Mouse (Mus musculus): Measurements from ENCODE around the gene Nek2. TPM values are rescaled to one million over a fixed set of nuclear protein-coding genes. Genes with fewer than 3 reads are reported as not detected.
A peak's percentile ranks its signal among the peaks of the same experiment; 100 is the strongest.

Gene Nek2
- polyA plus RNA-seq, 1 experiment from 2014 or later, result 10.6 TPM

GRCm38 (mm10) chr1:191872076-191872710, 50.9 kb downstream of the Nek2 start:
- H3K4me3 ChIP-seq (ENCODE audit: low read depth, low read length), result no peak overlapping the region

GRCm38 (mm10) chr1:191875006-191875405, 53.8 kb downstream of the Nek2 start:
- no peak overlapping the region for H3K9ac ChIP-seq (ENCODE audit: low read length)
- no peaks in the 10 kb centered on the region for H3K27me3 ChIP-seq (ENCODE audit: control insufficient read depth, insufficient read depth, low read length)
- peak; percentile 16; the same call in 1 of the 2 replicates for ATAC-seq (ENCODE audit: low FRiP score, low TSS enrichment)
- H3K4me3 ChIP-seq (ENCODE audit: low read depth, low read length), result no peak overlapping the region
- no peak for TF ChIP-seq CTCF (IDR thresholded peaks at IDR 0.05; ENCODE audit: low read depth)
- no peak for TF ChIP-seq EP300 (optimal IDR thresholded peaks at IDR 0.05)
- peak; percentile 72 for DNase-seq (ENCODE audit: low spot score)
- H3K9me3 ChIP-seq (ENCODE audit: control insufficient read depth, low read length), result no peaks in the 10 kb centered on the region
- H3K4me1 ChIP-seq (replicated peaks; ENCODE audit: control insufficient read depth, insufficient read depth), result no peaks in the 10 kb centered on the region
- 59% methylated on average over 7 of the region's 7 CpGs for WGBS
- no peaks in the 10 kb centered on the region for H3K36me3 ChIP-seq (ENCODE audit: control insufficient read depth, insufficient read depth, low read length)
- no peak overlapping the region for H3K27ac ChIP-seq (replicated peaks)
- H3K4me2 ChIP-seq (replicated peaks; ENCODE audit: low read depth), result no peak overlapping the region

More at GRCm38 (mm10) chr1:191872076-191872710, 50.9 kb downstream of the Nek2 start:
- Histone ChIP-seq H3K9ac (ENCODE audit: low read length) (no peak overlapping the region), H3K4me2 (replicated peaks; ENCODE audit: low read depth) (no peak overlapping the region), H3K9me3 (ENCODE audit: control insufficient read depth, low read length) (no peaks in the 10 kb centered on the region), H3K4me1 (replicated peaks; ENCODE audit: control insufficient read depth, insufficient read depth) (no peaks in the 10 kb centered on the region), H3K27ac (replicated peaks) (no peak overlapping the region), H3K36me3 (ENCODE audit: control insufficient read depth, insufficient read depth, low read length) (no peaks in the 10 kb centered on the region), H3K27me3 (ENCODE audit: control insufficient read depth, insufficient read depth, low read length) (no peaks in the 10 kb centered on the region)
- WGBS, result 70% methylated on average over 6 of the region's 6 CpGs
- ATAC-seq (ENCODE audit: low FRiP score, low TSS enrichment) (no peak), DNase-seq (ENCODE audit: low spot score) (no peak)
- TF ChIP-seq CTCF (IDR thresholded peaks at IDR 0.05; ENCODE audit: low read depth), result no peak

GRCm38 (mm10) chr1:191875683-191876305, 54.5 kb downstream of the Nek2 start:
- H3K4me3 ChIP-seq (ENCODE audit: low read depth, low read length), result no peak overlapping the region
- no peak overlapping the region for H3K4me2 ChIP-seq (replicated peaks; ENCODE audit: low read depth)
- H3K27me3 ChIP-seq (ENCODE audit: control insufficient read depth, insufficient read depth, low read length), result no peaks in the 10 kb centered on the region
- H3K27ac ChIP-seq (replicated peaks), result no peak overlapping the region
- no peaks in the 10 kb centered on the region for H3K9me3 ChIP-seq (ENCODE audit: control insufficient read depth, low read length)
- no peak overlapping the region for H3K9ac ChIP-seq (ENCODE audit: low read length)
- DNase-seq (ENCODE audit: low spot score) (no peak), ATAC-seq (ENCODE audit: low FRiP score, low TSS enrichment) (no peak)
- TF ChIP-seq CTCF (IDR thresholded peaks at IDR 0.05; ENCODE audit: low read depth) (no peak), EP300 (optimal IDR thresholded peaks at IDR 0.05) (no peak)
- no peaks in the 10 kb centered on the region for H3K4me1 ChIP-seq (replicated peaks; ENCODE audit: control insufficient read depth, insufficient read depth)
- no peaks in the 10 kb centered on the region for H3K36me3 ChIP-seq (ENCODE audit: control insufficient read depth, insufficient read depth, low read length)
- WGBS, result 60% methylated on average over 9 of the region's 9 CpGs

- no peak overlapping the region for H3K9ac ChIP-seq (ENCODE audit: low read length)
- H3K4me2 ChIP-seq (replicated peaks; ENCODE audit: low read depth), result no peak overlapping the region
- H3K4me3 ChIP-seq (ENCODE audit: low read depth, low read length), result no peak overlapping the region
- no peaks in the 10 kb centered on the region for H3K36me3 ChIP-seq (ENCODE audit: control insufficient read depth, insufficient read depth, low read length)
- H3K27ac ChIP-seq (replicated peaks), result no peak overlapping the region
- no peak for DNase-seq (ENCODE audit: low spot score)
- 69% methylated on average over 10 of the region's 10 CpGs for WGBS
- no peaks in the 10 kb centered on the region for H3K4me1 ChIP-seq (replicated peaks; ENCODE audit: control insufficient read depth, insufficient read depth)
- no peak for ATAC-seq (ENCODE audit: low FRiP score, low TSS enrichment)
- no peaks in the 10 kb centered on the region for H3K9me3 ChIP-seq (ENCODE audit: control insufficient read depth, low read length)
- TF ChIP-seq EP300 (optimal IDR thresholded peaks at IDR 0.05), result no peak
- no peak for TF ChIP-seq CTCF (IDR thresholded peaks at IDR 0.05; ENCODE audit: low read depth)
- no peaks in the 10 kb centered on the region for H3K27me3 ChIP-seq (ENCODE audit: control insufficient read depth, insufficient read depth, low read length)
Measured at GRCm38 (mm10) chr1:191877681-191878080, 56.4 kb downstream of the Nek2 start.

DNA sequence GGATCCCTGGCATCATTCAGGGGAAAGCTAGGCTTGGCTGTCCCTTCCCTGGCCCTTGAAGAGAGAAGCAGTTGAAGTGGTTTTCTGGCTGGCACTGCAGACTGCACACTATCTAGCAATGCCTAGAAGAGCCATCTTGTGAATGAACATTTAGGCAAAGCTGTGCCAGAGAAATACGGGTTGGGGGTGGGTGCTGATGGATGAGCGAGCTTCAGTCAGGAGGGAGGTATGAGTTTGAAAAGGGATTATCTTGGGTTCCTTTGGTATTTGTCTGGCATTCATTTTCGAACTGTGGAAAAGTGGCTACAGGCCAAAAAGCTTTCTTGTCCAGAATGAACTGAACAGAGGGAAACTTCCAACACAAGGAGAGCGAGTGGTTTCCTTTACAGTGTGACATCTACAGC, 57.3 kb downstream of the Nek2 start:
- H3K4me1 ChIP-seq (replicated peaks; ENCODE audit: control insufficient read depth, insufficient read depth), result no peaks in the 10 kb centered on the region
- ATAC-seq (ENCODE audit: low FRiP score, low TSS enrichment) (no peak), DNase-seq (ENCODE audit: low spot score) (no peak)
- no peak overlapping the region for H3K4me2 ChIP-seq (replicated peaks; ENCODE audit: low read depth)
- no peaks in the 10 kb centered on the region for H3K9me3 ChIP-seq (ENCODE audit: control insufficient read depth, low read length)
- H3K36me3 ChIP-seq (ENCODE audit: control insufficient read depth, insufficient read depth, low read length), result no peaks in the 10 kb centered on the region
- 36% methylated on average over 4 of the region's 4 CpGs for WGBS
- no peak overlapping the region for H3K4me3 ChIP-seq (ENCODE audit: low read depth, low read length)
- TF ChIP-seq CTCF (IDR thresholded peaks at IDR 0.05; ENCODE audit: low read depth), result no peak
- no peak for TF ChIP-seq EP300 (optimal IDR thresholded peaks at IDR 0.05)
- no peaks in the 10 kb centered on the region for H3K27me3 ChIP-seq (ENCODE audit: control insufficient read depth, insufficient read depth, low read length)
- H3K9ac ChIP-seq (ENCODE audit: low read length), result no peak overlapping the region
- H3K27ac ChIP-seq (replicated peaks), result no peak overlapping the region

DNA sequence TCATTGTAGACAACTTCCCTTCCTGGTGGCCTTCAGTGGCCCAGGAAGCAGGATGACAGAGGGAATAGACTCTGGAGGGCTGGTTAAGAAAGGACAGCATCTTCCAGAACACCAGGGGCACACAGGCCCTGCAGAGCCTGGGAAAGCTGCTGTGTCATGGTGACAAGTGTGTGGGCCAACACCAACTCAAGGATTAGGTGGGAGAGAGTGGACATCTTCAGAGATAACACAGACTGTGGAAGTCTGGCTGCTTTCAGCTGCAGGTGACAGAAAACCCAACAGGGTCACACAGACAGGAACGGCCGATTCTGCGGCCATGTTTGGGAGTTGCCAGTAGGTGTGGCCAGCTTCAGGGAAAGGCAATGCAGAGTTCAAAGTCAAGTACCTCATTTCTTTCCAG, 59.0 kb downstream of the Nek2 start:
- 73% methylated on average over 3 of the region's 3 CpGs for WGBS
- DNase-seq (ENCODE audit: low spot score), result no peak
- no peak for TF ChIP-seq EP300 (optimal IDR thresholded peaks at IDR 0.05)
- no peak for TF ChIP-seq CTCF (IDR thresholded peaks at IDR 0.05; ENCODE audit: low read depth)

More for the DNA sequence above, 59.0 kb downstream of the Nek2 start:
- H3K27me3 ChIP-seq (ENCODE audit: control insufficient read depth, insufficient read depth, low read length), result no peaks in the 10 kb centered on the region
- no peak overlapping the region for H3K4me2 ChIP-seq (replicated peaks; ENCODE audit: low read depth)
- no peak overlapping the region for H3K4me3 ChIP-seq (ENCODE audit: low read depth, low read length)
- H3K36me3 ChIP-seq (ENCODE audit: control insufficient read depth, insufficient read depth, low read length), result no peaks in the 10 kb centered on the region
- no peak overlapping the region for H3K27ac ChIP-seq (replicated peaks)
- no peaks in the 10 kb centered on the region for H3K9me3 ChIP-seq (ENCODE audit: control insufficient read depth, low read length)
- no peak overlapping the region for H3K9ac ChIP-seq (ENCODE audit: low read length)
- ATAC-seq (ENCODE audit: low FRiP score, low TSS enrichment), result no peak
- H3K4me1 ChIP-seq (replicated peaks; ENCODE audit: control insufficient read depth, insufficient read depth), result no peaks in the 10 kb centered on the region
